Mouse (Mus musculus): ENCODE data around the gene Itgb3. TPM values are rescaled to one million over a fixed set of nuclear protein-coding genes. Genes with fewer than 3 reads are reported as not detected.
A peak's percentile ranks its signal among the peaks of the same experiment; 100 is the strongest.
"Not testable (repeated sequence)": the region's sequence is repeated elsewhere in the genome, so short reads cannot be mapped to it uniquely, and the experiment has no call there.

The Itgb3 gene
- polyA plus RNA-seq, 1 experiment from 2014 or later: 16.0 TPM

DNA sequence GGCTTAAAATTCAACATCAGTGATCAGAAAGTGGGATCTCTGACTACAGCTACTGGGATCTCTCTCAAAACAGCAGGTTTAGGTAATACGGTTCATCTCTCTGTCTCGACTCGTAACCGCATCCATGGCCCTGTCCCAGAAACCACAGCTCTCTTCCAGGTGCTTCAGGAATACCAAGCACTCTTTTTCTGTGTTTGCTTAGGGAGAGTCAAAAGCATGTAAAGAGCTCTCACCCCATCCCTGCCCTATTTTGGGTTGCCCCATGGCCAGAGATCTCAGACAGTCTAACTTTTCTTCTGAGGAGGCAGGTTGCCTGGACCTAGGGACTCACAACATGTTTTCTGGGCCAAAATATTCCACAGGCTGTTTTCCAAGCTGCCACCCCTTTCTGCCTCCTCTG, 39.5 kb upstream of the Itgb3 start:
- Histone ChIP-seq H3K27me3 (ENCODE audit: control insufficient read depth, insufficient read depth, low read depth, low read length) (peaks cover 4% of the 10 kb centered on the region), H3K4me1 (ENCODE audit: control insufficient read depth, low read depth, low read length) (peaks cover 4% of the 10 kb centered on the region; the same call in 1 of the 2 replicates), H3K4me2 (ENCODE audit: low read depth, low read length) (no peak overlapping the region), H3K9me3 (replicated peaks; ENCODE audit: control insufficient read depth, low read length) (no peaks in the 10 kb centered on the region), H3K4me3 (ENCODE audit: low read depth, low read length) (no peak overlapping the region), H3K27ac (ENCODE audit: low read length) (no peak overlapping the region), H3K9ac (ENCODE audit: low read depth, low read length) (no peak overlapping the region), H3K36me3 (ENCODE audit: control insufficient read depth, insufficient read depth) (no peaks in the 10 kb centered on the region)
- no peak for ATAC-seq (ENCODE audit: low read depth)
- WGBS (ENCODE audit: insufficient replicate concordance): 86% methylated on average over 4 of the region's 4 CpGs

- H3K4me2 ChIP-seq (ENCODE audit: low read depth, low read length): not testable (repeated sequence)
- WGBS (ENCODE audit: insufficient replicate concordance): 29% methylated on average over 8 of the region's 8 CpGs
These were observed 37.3 kb upstream of the Itgb3 start for GRCm38 (mm10) chr11:104570515-104570914.

DNA sequence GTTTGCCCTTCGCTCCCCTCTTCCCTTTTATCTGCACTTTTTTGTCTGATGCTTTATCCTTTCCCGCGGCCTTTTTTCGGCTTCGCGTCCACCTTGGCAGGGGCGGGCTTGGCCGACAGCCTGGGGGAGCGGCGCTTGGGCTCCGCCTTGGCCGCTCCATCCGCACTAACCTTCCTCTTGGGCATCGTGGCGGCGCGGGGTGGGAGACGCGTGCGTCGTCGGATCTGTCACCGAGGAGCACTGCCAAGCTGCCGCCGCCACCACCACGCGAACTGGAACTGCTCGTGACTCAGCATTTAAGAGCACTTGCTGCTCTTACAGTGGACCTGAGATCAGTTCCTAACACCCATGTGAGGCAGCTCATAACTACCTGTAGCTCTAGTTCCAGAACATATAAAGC, 36.4 kb upstream of the Itgb3 start:
- 3% methylated on average over 28 of the region's 28 CpGs for WGBS (ENCODE audit: insufficient replicate concordance)
- peak overlapping the region; percentile 50 for H3K4me3 ChIP-seq (ENCODE audit: low read depth, low read length)
- peak overlapping the region; percentile 68 for H3K4me2 ChIP-seq (ENCODE audit: low read depth, low read length)
- not testable (repeated sequence) for H3K9me3 ChIP-seq (replicated peaks; ENCODE audit: control insufficient read depth, low read length); H3K4me1 ChIP-seq (ENCODE audit: control insufficient read depth, low read depth, low read length); H3K27ac ChIP-seq (ENCODE audit: low read length); H3K27me3 ChIP-seq (ENCODE audit: control insufficient read depth, insufficient read depth, low read depth, low read length); H3K36me3 ChIP-seq (ENCODE audit: control insufficient read depth, insufficient read depth)
- ATAC-seq (ENCODE audit: low read depth): peak; percentile 71
- H3K9ac ChIP-seq (ENCODE audit: low read depth, low read length): peak overlapping the region; percentile 31; the same call in 1 of the 2 replicates

More at GRCm38 (mm10) chr11:104570515-104570914, 37.3 kb upstream of the Itgb3 start:
- not testable (repeated sequence) for H3K4me3 ChIP-seq (ENCODE audit: low read depth, low read length); H3K4me1 ChIP-seq (ENCODE audit: control insufficient read depth, low read depth, low read length); H3K27me3 ChIP-seq (ENCODE audit: control insufficient read depth, insufficient read depth, low read depth, low read length); H3K9ac ChIP-seq (ENCODE audit: low read depth, low read length); H3K27ac ChIP-seq (ENCODE audit: low read length); ATAC-seq (ENCODE audit: low read depth); H3K36me3 ChIP-seq (ENCODE audit: control insufficient read depth, insufficient read depth); H3K9me3 ChIP-seq (replicated peaks; ENCODE audit: control insufficient read depth, low read length)

DNA sequence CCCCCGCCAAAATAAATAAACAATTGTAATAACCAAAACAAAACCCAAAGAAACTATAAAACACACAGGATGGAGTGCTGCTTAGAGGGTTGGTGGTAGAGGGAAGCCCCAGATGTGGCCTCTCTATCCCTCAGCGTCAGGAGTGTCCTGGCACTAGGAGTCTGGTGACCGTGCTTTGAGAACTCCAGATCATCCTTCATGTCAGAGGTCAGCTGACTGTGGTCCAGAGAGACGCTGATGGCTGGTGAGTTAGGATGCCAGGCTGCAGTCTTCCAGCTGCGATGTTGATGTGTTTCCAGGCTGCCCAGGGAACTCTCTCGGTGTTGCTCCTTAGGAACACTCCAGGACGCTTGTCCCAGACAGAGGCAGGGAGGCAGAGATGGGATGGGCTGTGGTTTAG, 35.7 kb upstream of the Itgb3 start:
- Histone ChIP-seq H3K36me3 (ENCODE audit: control insufficient read depth, insufficient read depth) (no peaks in the 10 kb centered on the region), H3K27me3 (ENCODE audit: control insufficient read depth, insufficient read depth, low read depth, low read length) (peaks cover 4% of the 10 kb centered on the region), H3K4me2 (ENCODE audit: low read depth, low read length) (no peak overlapping the region), H3K9me3 (replicated peaks; ENCODE audit: control insufficient read depth, low read length) (no peaks in the 10 kb centered on the region), H3K4me3 (ENCODE audit: low read depth, low read length) (no peak overlapping the region), H3K4me1 (ENCODE audit: control insufficient read depth, low read depth, low read length) (peaks cover 4% of the 10 kb centered on the region; the same call in 1 of the 2 replicates), H3K27ac (ENCODE audit: low read length) (no peak overlapping the region), H3K9ac (ENCODE audit: low read depth, low read length) (no peak overlapping the region)
- no peak for ATAC-seq (ENCODE audit: low read depth)
- 57% methylated on average over 7 of the region's 7 CpGs for WGBS (ENCODE audit: insufficient replicate concordance)

DNA sequence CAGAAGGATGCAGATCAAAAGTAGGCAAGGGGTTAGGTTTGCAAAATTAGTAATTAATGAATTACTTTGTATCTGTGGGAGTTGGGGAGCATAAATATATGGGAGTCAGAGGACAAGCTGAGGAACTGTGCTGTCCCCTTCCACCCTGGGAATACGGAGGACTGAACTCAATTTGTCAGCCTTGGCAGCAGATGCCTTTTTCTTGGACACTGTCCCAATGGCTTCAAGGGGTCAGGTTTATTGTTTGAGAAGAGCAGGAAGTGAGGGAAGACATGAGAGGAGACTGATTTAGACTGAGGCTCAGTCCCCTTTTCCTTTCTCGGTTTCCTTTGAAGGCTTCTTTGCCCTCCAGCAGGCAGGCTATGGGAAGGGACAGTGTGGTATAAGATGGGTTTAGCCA, 35.2 kb upstream of the Itgb3 start:
- H3K9me3 ChIP-seq (replicated peaks; ENCODE audit: control insufficient read depth, low read length): no peaks in the 10 kb centered on the region
- H3K4me1 ChIP-seq (ENCODE audit: control insufficient read depth, low read depth, low read length): peaks cover 4% of the 10 kb centered on the region; the same call in 1 of the 2 replicates
- 55% methylated on average over 2 of the region's 2 CpGs for WGBS (ENCODE audit: insufficient replicate concordance)
- H3K27me3 ChIP-seq (ENCODE audit: control insufficient read depth, insufficient read depth, low read depth, low read length): peaks cover 4% of the 10 kb centered on the region
- no peak overlapping the region for H3K4me2 ChIP-seq (ENCODE audit: low read depth, low read length)
- H3K36me3 ChIP-seq (ENCODE audit: control insufficient read depth, insufficient read depth): no peaks in the 10 kb centered on the region
- no peak for ATAC-seq (ENCODE audit: low read depth)
- H3K9ac ChIP-seq (ENCODE audit: low read depth, low read length): no peak overlapping the region
- H3K27ac ChIP-seq (ENCODE audit: low read length): no peak overlapping the region
- no peak overlapping the region for H3K4me3 ChIP-seq (ENCODE audit: low read depth, low read length)

DNA sequence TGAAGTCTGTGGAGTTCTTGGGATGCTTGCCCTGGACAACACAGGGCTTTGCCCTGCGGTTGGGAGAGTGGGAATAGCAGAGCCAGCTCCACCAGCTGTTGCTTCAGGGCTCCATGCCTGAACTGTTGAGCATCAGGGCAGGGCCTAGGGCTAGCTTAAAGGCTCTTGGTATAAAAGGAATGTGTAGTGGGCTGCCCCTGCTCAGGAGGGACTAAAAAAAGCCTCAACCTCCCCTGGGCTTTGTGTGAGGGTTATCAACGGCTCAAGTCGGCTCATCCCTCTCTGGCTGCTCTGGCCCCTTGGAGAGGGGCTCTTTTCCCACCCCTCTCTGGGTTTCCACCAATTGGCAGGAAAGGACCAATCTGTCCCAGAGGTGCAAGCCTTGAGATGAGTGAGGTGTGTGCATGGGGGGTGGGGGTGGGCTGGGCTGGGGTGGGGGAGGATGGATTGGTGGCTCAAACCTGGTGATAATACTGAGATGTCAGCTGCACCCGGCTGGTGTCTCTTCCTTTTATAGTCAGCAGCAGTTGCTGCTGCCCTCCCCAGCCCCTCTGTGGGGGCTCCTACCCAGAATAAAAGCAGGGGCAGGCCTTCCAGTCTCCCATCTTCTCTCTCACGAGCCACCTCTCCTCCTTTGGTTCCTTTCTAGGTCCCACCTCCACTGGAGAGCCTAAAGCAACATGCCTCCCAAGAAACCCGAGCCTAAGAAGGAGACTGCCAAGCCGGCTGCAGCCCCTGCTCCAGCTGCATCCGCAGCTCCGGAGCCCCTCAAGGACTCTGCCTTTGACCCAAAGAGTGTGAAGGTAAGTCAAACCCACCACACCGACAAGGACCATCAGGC, 30.8 kb upstream of the Itgb3 start:
- H3K4me2 ChIP-seq (ENCODE audit: low read depth, low read length): no peak overlapping the region
- no peak overlapping the region for H3K4me3 ChIP-seq (ENCODE audit: low read depth, low read length)
- H3K9ac ChIP-seq (ENCODE audit: low read depth, low read length): no peak overlapping the region
- 63% methylated on average over 10 of the region's 10 CpGs for whole genome bisulfite sequencing (ENCODE audit: insufficient replicate concordance)
- ATAC-seq (ENCODE audit: low read depth): no peak
- peaks cover 12% of the 10 kb centered on the region for H3K27me3 ChIP-seq (ENCODE audit: control insufficient read depth, insufficient read depth, low read depth, low read length)
- no peaks in the 10 kb centered on the region for H3K9me3 ChIP-seq (replicated peaks; ENCODE audit: control insufficient read depth, low read length)
- H3K27ac ChIP-seq (ENCODE audit: low read length): no peak overlapping the region
- no peaks in the 10 kb centered on the region for H3K4me1 ChIP-seq (ENCODE audit: control insufficient read depth, low read depth, low read length)
- no peaks in the 10 kb centered on the region for H3K36me3 ChIP-seq (ENCODE audit: control insufficient read depth, insufficient read depth)

DNA sequence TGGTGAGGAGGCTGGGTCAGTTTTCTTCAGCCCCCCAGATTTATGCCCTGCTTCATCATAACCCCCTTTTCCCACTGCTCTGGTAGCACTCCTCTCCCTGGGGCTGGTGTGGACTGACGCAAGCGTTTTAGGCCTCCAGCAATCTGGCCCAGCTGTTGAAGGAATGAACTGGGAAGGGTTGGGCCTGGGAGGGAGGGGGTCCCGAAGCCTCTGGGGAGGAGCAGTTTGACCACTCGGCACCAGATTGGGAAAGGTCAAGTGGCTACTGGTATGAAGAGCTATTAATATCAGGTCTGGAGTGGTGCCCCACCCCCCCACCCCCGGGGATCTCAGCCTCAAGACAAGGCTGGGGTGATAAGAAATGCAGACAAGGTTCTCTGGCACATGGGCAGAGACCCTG, 29.7 kb upstream of the Itgb3 start:
- Histone ChIP-seq H3K36me3 (ENCODE audit: control insufficient read depth, insufficient read depth) (no peaks in the 10 kb centered on the region), H3K4me1 (ENCODE audit: control insufficient read depth, low read depth, low read length) (no peaks in the 10 kb centered on the region), H3K9ac (ENCODE audit: low read depth, low read length) (no peak overlapping the region), H3K27ac (ENCODE audit: low read length) (no peak overlapping the region), H3K4me2 (ENCODE audit: low read depth, low read length) (no peak overlapping the region), H3K4me3 (ENCODE audit: low read depth, low read length) (no peak overlapping the region), H3K27me3 (ENCODE audit: control insufficient read depth, insufficient read depth, low read depth, low read length) (peaks cover 14% of the 10 kb centered on the region), H3K9me3 (replicated peaks; ENCODE audit: control insufficient read depth, low read length) (no peaks in the 10 kb centered on the region)
- 43% methylated on average over 5 of the region's 5 CpGs for WGBS (ENCODE audit: insufficient replicate concordance)
- ATAC-seq (ENCODE audit: low read depth): no peak

GRCm38 (mm10) chr11:104579084-104579483, 28.7 kb upstream of the Itgb3 start:
- Histone ChIP-seq H3K4me1 (ENCODE audit: control insufficient read depth, low read depth, low read length) (no peaks in the 10 kb centered on the region), H3K27ac (ENCODE audit: low read length) (no peak overlapping the region), H3K9me3 (replicated peaks; ENCODE audit: control insufficient read depth, low read length) (no peaks in the 10 kb centered on the region), H3K36me3 (ENCODE audit: control insufficient read depth, insufficient read depth) (no peaks in the 10 kb centered on the region), H3K4me2 (ENCODE audit: low read depth, low read length) (no peak overlapping the region), H3K27me3 (ENCODE audit: control insufficient read depth, insufficient read depth, low read depth, low read length) (peaks cover 12% of the 10 kb centered on the region), H3K9ac (ENCODE audit: low read depth, low read length) (no peak overlapping the region), H3K4me3 (ENCODE audit: low read depth, low read length) (no peak overlapping the region)
- WGBS (ENCODE audit: insufficient replicate concordance): 51% methylated on average over 9 of the region's 9 CpGs
- no peak for ATAC-seq (ENCODE audit: low read depth)

GRCm38 (mm10) chr11:104579575-104579974, 28.2 kb upstream of the Itgb3 start:
- no peak overlapping the region for H3K27ac ChIP-seq (ENCODE audit: low read length)
- 76% methylated on average over 8 of the region's 8 CpGs for WGBS (ENCODE audit: insufficient replicate concordance)
- no peak overlapping the region for H3K9ac ChIP-seq (ENCODE audit: low read depth, low read length)
- no peak for ATAC-seq (ENCODE audit: low read depth)
- H3K4me1 ChIP-seq (ENCODE audit: control insufficient read depth, low read depth, low read length): no peaks in the 10 kb centered on the region
- H3K36me3 ChIP-seq (ENCODE audit: control insufficient read depth, insufficient read depth): no peaks in the 10 kb centered on the region
- H3K9me3 ChIP-seq (replicated peaks; ENCODE audit: control insufficient read depth, low read length): no peaks in the 10 kb centered on the region
- peaks cover 12% of the 10 kb centered on the region for H3K27me3 ChIP-seq (ENCODE audit: control insufficient read depth, insufficient read depth, low read depth, low read length)
- no peak overlapping the region for H3K4me2 ChIP-seq (ENCODE audit: low read depth, low read length)
- H3K4me3 ChIP-seq (ENCODE audit: low read depth, low read length): no peak overlapping the region
